Mouse (Mus musculus): ENCODE data around the gene Mtfp1. TPM values are rescaled to one million over a fixed set of nuclear protein-coding genes. Genes with fewer than 3 reads are reported as not detected.
A peak's percentile ranks its signal among the peaks of the same experiment; 100 is the strongest.

The Mtfp1 gene
- polyA plus RNA-seq, 1 experiment = 11.6 TPM

DNA sequence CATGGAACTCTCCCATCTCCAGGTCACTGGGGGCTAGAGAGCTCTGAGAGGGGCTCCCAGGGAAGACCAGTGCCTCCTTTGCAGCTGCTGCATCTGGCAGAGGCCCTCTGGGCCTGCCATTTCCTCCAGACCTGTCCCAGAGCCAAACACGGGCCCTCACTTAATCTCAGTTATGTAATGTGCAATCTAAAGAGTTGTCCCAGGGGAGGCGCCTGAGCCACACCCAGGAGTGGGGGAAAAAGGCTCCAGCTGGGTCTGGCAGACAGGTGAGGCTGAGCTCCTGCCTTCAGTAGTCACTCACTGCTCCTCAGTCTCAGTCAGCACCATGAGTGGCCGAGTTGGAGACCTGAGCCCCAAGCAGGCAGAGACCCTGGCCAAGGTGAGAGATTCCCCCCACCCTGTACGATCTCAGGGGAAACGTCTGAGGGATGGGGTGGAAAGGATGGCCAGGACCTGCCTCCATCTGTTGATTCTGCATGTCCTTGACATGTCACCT, 30.6 kb downstream of the Mtfp1 start, which contains the start of gene Sec14l3:
Gene Sec14l3 (plus strand): TSS at position 215 of the 496 bp plus-strand sequence.
- 59% methylated on average over 5 of the region's 5 CpGs for WGBS
- no peak within 1 kb of the TSS for H3K4me3 ChIP-seq (ENCODE audit: control insufficient read depth, insufficient read depth, low read length)
- H3K27ac ChIP-seq (ENCODE audit: control insufficient read depth, insufficient read depth, low read length) = no peak within 1 kb of the TSS

DNA sequence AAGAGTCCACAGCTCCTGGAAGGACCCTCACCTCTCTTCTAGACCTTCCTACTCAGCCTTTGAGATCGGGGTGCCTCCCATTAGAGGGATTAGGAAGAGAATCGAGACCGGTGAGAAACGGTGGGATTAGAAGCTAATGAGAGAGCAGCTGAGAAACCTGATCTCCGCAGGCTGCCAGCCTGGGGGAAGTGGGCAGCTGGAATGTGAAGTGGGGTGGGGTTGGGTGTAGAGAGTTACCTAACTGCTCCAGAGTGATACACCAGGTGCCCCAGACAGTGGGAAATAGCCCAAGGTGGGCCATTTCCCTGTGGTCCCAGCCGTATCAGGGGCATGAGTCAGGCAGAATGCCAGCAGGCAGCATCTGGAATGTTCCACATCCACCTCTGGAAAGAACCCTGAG, 32.3 kb downstream of the Mtfp1 start:
- Histone ChIP-seq H3K4me3 (ENCODE audit: control insufficient read depth, insufficient read depth, low read length) (no peak overlapping the region), H3K36me3 (ENCODE audit: control insufficient read depth, insufficient read depth, low read length) (no peaks in the 10 kb centered on the region), H3K27me3 (ENCODE audit: control insufficient read depth, insufficient read depth, low read length) (no peaks in the 10 kb centered on the region), H3K27ac (ENCODE audit: control insufficient read depth, insufficient read depth, low read length) (no peak overlapping the region), H3K4me1 (replicated peaks; ENCODE audit: control insufficient read depth, insufficient read depth, low read length) (no peaks in the 10 kb centered on the region)
- no peak for DNase-seq
- TF ChIP-seq CTCF (IDR thresholded peaks at IDR 0.05; ENCODE audit: borderline replicate concordance, control insufficient read depth, extremely low read depth, insufficient read depth, low read length, poor library complexity) (no peak), POLR2A (IDR thresholded peaks at IDR 0.05; ENCODE audit: control insufficient read depth, extremely low read depth, insufficient read depth, low read length, poor library complexity) (no peak)
- WGBS = 68% methylated on average over 6 of the region's 6 CpGs

More for the DNA sequence above, 30.6 kb downstream of the Mtfp1 start, which contains the start of gene Sec14l3:
- Histone ChIP-seq H3K27me3 (ENCODE audit: control insufficient read depth, insufficient read depth, low read length) (no peaks in the 10 kb centered on the region), H3K36me3 (ENCODE audit: control insufficient read depth, insufficient read depth, low read length) (no peaks in the 10 kb centered on the region), H3K4me1 (replicated peaks; ENCODE audit: control insufficient read depth, insufficient read depth, low read length) (no peaks in the 10 kb centered on the region)
- DNase-seq = no peak
- TF ChIP-seq POLR2A (IDR thresholded peaks at IDR 0.05; ENCODE audit: control insufficient read depth, extremely low read depth, insufficient read depth, low read length, poor library complexity) (no peak), CTCF (IDR thresholded peaks at IDR 0.05; ENCODE audit: borderline replicate concordance, control insufficient read depth, extremely low read depth, insufficient read depth, low read length, poor library complexity) (no peak)

GRCm38 (mm10) chr11:4062523-4062922, 32.7 kb downstream of the Mtfp1 start:
- DNase-seq = no peak
- WGBS = 95% methylated on average over 4 of the region's 4 CpGs
- no peak overlapping the region for H3K4me3 ChIP-seq (ENCODE audit: control insufficient read depth, insufficient read depth, low read length)
- H3K36me3 ChIP-seq (ENCODE audit: control insufficient read depth, insufficient read depth, low read length) = no peaks in the 10 kb centered on the region
- TF ChIP-seq CTCF (IDR thresholded peaks at IDR 0.05; ENCODE audit: borderline replicate concordance, control insufficient read depth, extremely low read depth, insufficient read depth, low read length, poor library complexity) (no peak), POLR2A (IDR thresholded peaks at IDR 0.05; ENCODE audit: control insufficient read depth, extremely low read depth, insufficient read depth, low read length, poor library complexity) (no peak)
- no peak overlapping the region for H3K27ac ChIP-seq (ENCODE audit: control insufficient read depth, insufficient read depth, low read length)
- no peaks in the 10 kb centered on the region for H3K4me1 ChIP-seq (replicated peaks; ENCODE audit: control insufficient read depth, insufficient read depth, low read length)
- H3K27me3 ChIP-seq (ENCODE audit: control insufficient read depth, insufficient read depth, low read length) = no peaks in the 10 kb centered on the region

- no peak for DNase-seq
- H3K36me3 ChIP-seq (ENCODE audit: control insufficient read depth, insufficient read depth, low read length) = no peaks in the 10 kb centered on the region
- no peak overlapping the region for H3K27ac ChIP-seq (ENCODE audit: control insufficient read depth, insufficient read depth, low read length)
- H3K4me3 ChIP-seq (ENCODE audit: control insufficient read depth, insufficient read depth, low read length) = no peak overlapping the region
- WGBS = 80% methylated on average over 5 of the region's 5 CpGs
- H3K27me3 ChIP-seq (ENCODE audit: control insufficient read depth, insufficient read depth, low read length) = no peaks in the 10 kb centered on the region
- TF ChIP-seq CTCF (IDR thresholded peaks at IDR 0.05; ENCODE audit: borderline replicate concordance, control insufficient read depth, extremely low read depth, insufficient read depth, low read length, poor library complexity) (no peak), POLR2A (IDR thresholded peaks at IDR 0.05; ENCODE audit: control insufficient read depth, extremely low read depth, insufficient read depth, low read length, poor library complexity) (no peak)
- no peaks in the 10 kb centered on the region for H3K4me1 ChIP-seq (replicated peaks; ENCODE audit: control insufficient read depth, insufficient read depth, low read length)
These were observed 34.2 kb downstream of the Mtfp1 start for GRCm38 (mm10) chr11:4060866-4061575.

DNA sequence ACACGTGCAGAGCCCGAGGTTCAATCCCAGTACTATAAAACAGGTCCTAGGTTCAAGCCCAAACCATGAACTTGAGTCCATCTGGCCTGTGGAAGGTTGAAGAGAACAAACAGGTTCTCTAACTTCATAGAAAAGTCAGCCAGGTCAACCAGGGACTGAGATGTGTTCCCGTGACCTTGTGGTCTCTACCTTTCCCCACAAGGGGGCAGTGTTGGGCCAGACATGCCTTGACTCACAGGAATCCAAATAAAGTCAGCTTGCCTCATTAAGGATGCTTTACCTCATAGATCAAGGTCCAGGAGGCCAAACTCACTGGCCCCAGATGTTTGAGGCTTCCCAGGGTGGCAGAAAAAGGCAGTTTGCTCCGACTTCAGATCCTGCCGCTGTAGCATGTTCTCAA, 41.7 kb downstream of the Mtfp1 start:
- DNase-seq = peak; percentile 58
- no peak overlapping the region for H3K27ac ChIP-seq (ENCODE audit: control insufficient read depth, insufficient read depth, low read length)
- 33% methylated on average over 5 of the region's 5 CpGs for WGBS
- no peaks in the 10 kb centered on the region for H3K36me3 ChIP-seq (ENCODE audit: control insufficient read depth, insufficient read depth, low read length)
- TF ChIP-seq POLR2A (IDR thresholded peaks at IDR 0.05; ENCODE audit: control insufficient read depth, extremely low read depth, insufficient read depth, low read length, poor library complexity) (no peak), CTCF (IDR thresholded peaks at IDR 0.05; ENCODE audit: borderline replicate concordance, control insufficient read depth, extremely low read depth, insufficient read depth, low read length, poor library complexity) (peak; percentile 40; the same call in 1 of the 2 replicates)
- no peaks in the 10 kb centered on the region for H3K4me1 ChIP-seq (replicated peaks; ENCODE audit: control insufficient read depth, insufficient read depth, low read length)
- H3K27me3 ChIP-seq (ENCODE audit: control insufficient read depth, insufficient read depth, low read length) = no peaks in the 10 kb centered on the region
- H3K4me3 ChIP-seq (ENCODE audit: control insufficient read depth, insufficient read depth, low read length) = no peak overlapping the region

DNA sequence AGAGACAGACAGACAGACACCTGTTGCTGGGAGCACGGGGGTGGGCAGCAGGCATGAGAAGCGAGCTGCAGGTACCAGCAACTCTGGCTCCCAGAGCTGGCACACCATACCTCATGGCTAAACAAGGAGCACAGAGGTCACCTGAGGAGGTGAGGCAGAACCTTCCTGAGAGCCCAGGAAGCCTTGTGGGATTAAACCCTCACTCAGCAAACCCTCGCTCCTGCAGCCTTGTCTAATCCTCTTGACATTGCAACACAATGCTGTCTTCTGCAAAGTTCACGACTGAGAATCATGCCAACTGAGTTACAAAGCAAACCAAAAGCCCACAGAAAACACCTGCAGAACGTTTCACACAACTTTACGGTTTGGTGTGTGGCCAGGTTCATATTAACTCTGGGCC, 46.8 kb downstream of the Mtfp1 start:
- DNase-seq = no peak
- Histone ChIP-seq H3K36me3 (ENCODE audit: control insufficient read depth, insufficient read depth, low read length) (no peaks in the 10 kb centered on the region), H3K4me1 (replicated peaks; ENCODE audit: control insufficient read depth, insufficient read depth, low read length) (no peaks in the 10 kb centered on the region), H3K4me3 (ENCODE audit: control insufficient read depth, insufficient read depth, low read length) (no peak overlapping the region), H3K27me3 (ENCODE audit: control insufficient read depth, insufficient read depth, low read length) (no peaks in the 10 kb centered on the region), H3K27ac (ENCODE audit: control insufficient read depth, insufficient read depth, low read length) (no peak overlapping the region)
- 91% methylated on average over 6 of the region's 6 CpGs for WGBS
- TF ChIP-seq POLR2A (IDR thresholded peaks at IDR 0.05; ENCODE audit: control insufficient read depth, extremely low read depth, insufficient read depth, low read length, poor library complexity) (no peak), CTCF (IDR thresholded peaks at IDR 0.05; ENCODE audit: borderline replicate concordance, control insufficient read depth, extremely low read depth, insufficient read depth, low read length, poor library complexity) (no peak)

Data from thymus, adult 2 months (tissue).